Mouse (Mus musculus) stomach, postnatal 0 days (tissue): Measurements from ENCODE around the gene Nckap5. TPM values are rescaled to one million over a fixed set of nuclear protein-coding genes. Genes with fewer than 3 reads are reported as not detected.
A peak's percentile ranks its signal among the peaks of the same experiment; 100 is the strongest.

Source experiments
- ATAC-seq: fragments of 200-750 bp; cut with Nextera tagmentation; 2 replicates; pipeline ENCODE4 v1.8.0; 2017; ENCODE audit not compliant: low FRiP score, low TSS enrichment
- DNase-seq: peaks from one replicate; pipeline ENCODE4 v3.0.0-alpha.2; 2016; ENCODE audit warnings: low spot score
- H3K27ac ChIP-seq: fragments of 300-500 bp; sonication (generic); replicated peaks from 2 replicates; pipeline ENCODE4 v1.5.1; 2014; ENCODE audit warnings: mild to moderate bottlenecking, control low read depth
- H3K27me3 ChIP-seq: fragments of 300-500 bp; sonication (generic); 2 replicates; pipeline ENCODE4 v1.6.1; 2014; ENCODE audit warnings: low read length; ENCODE audit not compliant: control insufficient read depth, insufficient read depth
- H3K36me3 ChIP-seq: fragments of 300-500 bp; sonication (generic); 2 replicates; pipeline ENCODE4 v1.6.1; 2014; ENCODE audit warnings: low read length, mixed read lengths; ENCODE audit not compliant: control insufficient read depth, insufficient read depth
- H3K4me1 ChIP-seq: fragments of 300-500 bp; sonication (generic); replicated peaks from 2 replicates; pipeline ENCODE4 v1.6.1; 2014; ENCODE audit warnings: antibody characterized with exemption; ENCODE audit not compliant: control insufficient read depth, insufficient read depth
- H3K4me2 ChIP-seq: fragments of 300-500 bp; sonication (generic); replicated peaks from 2 replicates; pipeline ENCODE4 v1.6.1; 2014; ENCODE audit warnings: low read depth, mild to moderate bottlenecking, control low read depth, moderate library complexity
- H3K4me3 ChIP-seq: fragments of 300-500 bp; sonication (generic); 2 replicates; pipeline ENCODE4 v1.5.1; 2014; ENCODE audit warnings: low read depth, low read length, control low read depth
- H3K9ac ChIP-seq: fragments of 300-500 bp; sonication (generic); 2 replicates; pipeline ENCODE4 v1.6.1; 2014; ENCODE audit warnings: mild to moderate bottlenecking, low read length, control low read depth, mixed read lengths
- H3K9me3 ChIP-seq: fragments of 300-500 bp; sonication (generic); 2 replicates; pipeline ENCODE4 v1.6.1; 2016; ENCODE audit warnings: low read length; ENCODE audit not compliant: control insufficient read depth
- CTCF ChIP-seq: IDR thresholded peaks from 2 replicates; pipeline ENCODE4 v1.5.1; 2016; ENCODE audit warnings: antibody characterized with exemption, low read depth, mild to moderate bottlenecking, moderate library complexity
- EP300 ChIP-seq: optimal IDR thresholded peaks from 2 replicates; pipeline ENCODE3; 2016; ENCODE audit warnings: antibody characterized with exemption
- WGBS: fragments of 180-500 bp; shearing (Covaris S2); extraction: QIAGEN DNeasy Blood & Tissue Kit; methylation state at CpG from one replicate; pipeline ENCODE4 v1.1.7; 2014; 5-methylcytosine and 5-hydroxymethylcytosine counted together
- polyA plus RNA-seq: library from polyadenylated mRNA; unstranded; fragments of >200 nt; fragmentation: Nextera tagmentation; extraction: Ambion mirVana; gene quantifications from 2 replicates; pipeline ENCODE4 v1.2.1, GENCODE M21; 2015

Nckap5 gene
- polyA plus RNA-seq, 1 experiment from 2014 or later: 1.9 TPM

DNA sequence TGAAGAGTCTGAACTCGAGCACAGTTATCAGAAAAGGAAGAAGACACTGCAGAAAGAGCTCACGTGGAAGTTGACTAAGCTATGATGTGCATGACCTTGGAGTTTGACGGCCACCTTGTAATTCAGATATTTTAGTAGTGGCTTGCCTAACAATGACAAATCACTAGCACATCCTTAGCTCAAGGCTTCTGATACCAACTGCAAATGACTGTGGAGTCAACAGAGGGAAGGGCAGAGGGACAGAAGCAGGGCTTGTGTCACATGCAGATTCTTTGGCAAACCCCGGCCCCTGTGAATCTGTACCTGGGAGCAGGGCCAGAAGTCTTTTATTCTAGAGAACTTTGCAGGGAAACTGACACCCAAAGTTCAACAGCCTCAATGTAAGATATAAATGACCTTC, 597.4 kb downstream of the Nckap5 start:
- H3K4me3 ChIP-seq: no peak overlapping the region
- no peak for DNase-seq
- no peak overlapping the region for H3K4me2 ChIP-seq
- H3K9me3 ChIP-seq: no peaks in the 10 kb centered on the region
- ATAC-seq: no peak
- TF ChIP-seq CTCF: no peak
- no peak for TF ChIP-seq EP300
- WGBS: 63% methylated on average over 4 of the region's 4 CpGs
- no peaks in the 10 kb centered on the region for H3K36me3 ChIP-seq
- H3K27me3 ChIP-seq: no peaks in the 10 kb centered on the region
- H3K4me1 ChIP-seq: no peaks in the 10 kb centered on the region
- H3K9ac ChIP-seq: no peak overlapping the region
- H3K27ac ChIP-seq: no peak overlapping the region

DNA sequence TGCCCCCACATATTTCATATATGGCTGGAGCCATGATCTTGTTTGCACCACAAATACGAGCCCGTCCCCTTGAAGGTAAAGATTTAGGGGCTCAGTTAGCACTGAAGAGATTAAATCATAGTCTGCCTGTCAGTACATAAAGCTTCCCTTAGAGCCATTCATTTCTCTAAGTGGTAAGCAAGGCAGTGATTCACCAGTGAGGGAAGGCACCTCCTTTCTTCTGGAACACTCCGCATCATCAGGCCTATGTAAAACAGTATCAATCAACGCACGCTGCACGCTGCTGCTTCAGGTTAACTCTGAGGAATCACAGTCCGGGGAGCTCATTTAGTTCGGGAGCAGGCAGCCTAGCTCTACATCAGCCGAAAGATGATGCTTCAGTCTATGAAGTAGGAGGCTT, 599.4 kb downstream of the Nckap5 start:
- Histone ChIP-seq H3K4me2 (no peak overlapping the region), H3K36me3 (no peaks in the 10 kb centered on the region), H3K27ac (no peak overlapping the region), H3K4me1 (no peaks in the 10 kb centered on the region), H3K4me3 (no peak overlapping the region), H3K9me3 (no peaks in the 10 kb centered on the region), H3K27me3 (no peaks in the 10 kb centered on the region), H3K9ac (no peak overlapping the region)
- DNase-seq (no peak), ATAC-seq (no peak)
- TF ChIP-seq CTCF: no peak
- TF ChIP-seq EP300: no peak
- 70% methylated on average over 9 of the region's 9 CpGs for WGBS

DNA sequence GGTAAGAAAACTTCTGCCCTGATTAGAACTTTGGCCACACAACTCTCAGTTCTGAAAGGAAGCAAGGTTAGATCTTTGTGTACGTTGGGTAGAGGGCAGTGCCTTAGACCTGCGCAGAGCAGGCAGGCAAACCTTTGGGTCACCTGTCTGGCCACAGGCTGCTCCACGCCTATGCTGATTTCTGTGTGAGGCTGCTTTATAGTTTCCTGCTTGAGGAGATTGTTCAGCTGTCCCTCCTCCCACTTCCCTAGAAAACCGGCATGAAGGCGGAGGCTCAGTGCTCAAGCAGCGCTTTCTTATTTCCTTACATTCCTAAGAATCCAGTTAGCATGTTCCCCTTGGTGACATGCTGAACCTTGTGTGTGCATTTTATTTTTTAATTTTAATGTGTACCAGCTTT, 620.4 kb downstream of the Nckap5 start:
- H3K27me3 ChIP-seq: no peaks in the 10 kb centered on the region
- DNase-seq (peak; percentile 29), ATAC-seq (peak; percentile 71; the same call in 1 of the 2 replicates)
- TF ChIP-seq EP300 (no peak), CTCF (no peak)
- H3K9ac ChIP-seq: no peak overlapping the region
- no peaks in the 10 kb centered on the region for H3K4me1 ChIP-seq
- H3K4me3 ChIP-seq: no peak overlapping the region
- WGBS: 55% methylated on average over 6 of the region's 6 CpGs
- H3K27ac ChIP-seq: no peak overlapping the region
- no peaks in the 10 kb centered on the region for H3K36me3 ChIP-seq
- H3K4me2 ChIP-seq: no peak overlapping the region
- no peaks in the 10 kb centered on the region for H3K9me3 ChIP-seq

DNA sequence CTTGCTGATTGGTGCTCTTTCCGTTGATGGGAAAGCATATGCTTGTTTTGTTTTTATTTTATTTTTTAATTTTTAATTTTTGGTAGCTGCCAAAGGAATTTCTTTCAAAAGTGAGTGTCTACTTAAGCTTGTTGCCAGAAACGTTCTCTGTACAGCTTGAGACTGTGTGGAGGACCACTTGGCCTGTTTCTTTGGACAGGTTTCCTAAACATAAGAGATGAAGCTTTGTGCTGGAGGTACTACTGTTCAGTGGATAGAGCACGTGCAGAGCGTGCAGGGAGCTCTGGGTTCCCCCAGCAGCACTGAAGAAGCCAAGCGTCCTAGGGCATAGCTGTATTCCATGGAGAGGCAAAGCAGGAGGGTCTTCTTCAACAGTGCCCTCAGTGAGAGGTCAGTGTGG, 620.9 kb downstream of the Nckap5 start:
- H3K4me3 ChIP-seq: no peak overlapping the region
- H3K4me2 ChIP-seq: no peak overlapping the region
- no peaks in the 10 kb centered on the region for H3K36me3 ChIP-seq
- H3K27me3 ChIP-seq: no peaks in the 10 kb centered on the region
- WGBS: 82% methylated on average over 5 of the region's 5 CpGs
- DNase-seq (no peak), ATAC-seq (no peak)
- no peak overlapping the region for H3K27ac ChIP-seq
- H3K4me1 ChIP-seq: no peaks in the 10 kb centered on the region
- H3K9me3 ChIP-seq: no peaks in the 10 kb centered on the region
- TF ChIP-seq CTCF: no peak
- no peak overlapping the region for H3K9ac ChIP-seq

DNA sequence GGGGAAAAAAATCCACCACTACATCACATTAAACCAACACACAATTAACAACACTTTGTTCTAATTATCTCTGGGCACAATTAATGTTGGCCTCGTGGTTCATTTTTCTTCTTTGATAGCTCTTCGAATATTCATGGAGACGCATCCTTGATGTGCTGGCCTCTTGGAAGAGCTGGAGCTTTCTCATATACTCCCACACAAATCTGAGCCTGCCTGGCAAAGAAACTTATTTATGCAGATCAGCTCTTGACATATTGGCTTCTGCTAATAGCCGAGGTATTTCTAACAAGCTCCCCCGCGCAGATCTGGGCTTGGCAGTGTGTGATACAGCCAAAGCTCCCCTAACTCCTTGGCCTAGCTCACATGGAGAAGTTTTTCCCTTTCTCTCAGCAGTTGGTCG, 621.5 kb downstream of the Nckap5 start:
- H3K27me3 ChIP-seq: no peaks in the 10 kb centered on the region
- 84% methylated on average over 7 of the region's 7 CpGs for WGBS
- no peak overlapping the region for H3K27ac ChIP-seq
- ATAC-seq (no peak), DNase-seq (no peak)
- no peak overlapping the region for H3K4me2 ChIP-seq
- H3K4me3 ChIP-seq: no peak overlapping the region
- H3K36me3 ChIP-seq: no peaks in the 10 kb centered on the region
- TF ChIP-seq EP300: no peak
- no peaks in the 10 kb centered on the region for H3K4me1 ChIP-seq
- H3K9ac ChIP-seq: no peak overlapping the region
- H3K9me3 ChIP-seq: no peaks in the 10 kb centered on the region

DNA sequence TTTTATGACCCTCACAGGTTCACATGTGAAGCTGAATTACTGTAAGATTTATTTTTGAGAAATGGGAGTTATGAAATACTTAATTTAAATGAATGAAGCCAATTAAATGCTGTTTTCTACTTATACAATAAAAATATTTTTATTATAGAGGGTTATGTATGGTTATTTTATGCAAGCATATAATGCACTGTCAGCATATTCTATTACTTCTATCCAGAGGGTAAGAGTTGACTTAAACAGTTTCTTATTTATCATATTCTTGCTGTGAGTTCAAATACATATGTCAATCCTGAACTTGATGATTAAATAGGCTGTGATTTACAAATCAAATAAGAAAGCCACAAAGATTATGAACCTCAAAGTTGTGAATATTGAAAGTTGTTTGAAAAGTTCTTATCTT, 633.7 kb downstream of the Nckap5 start:
- ATAC-seq (no peak), DNase-seq (no peak)
- no peaks in the 10 kb centered on the region for H3K27me3 ChIP-seq
- no peak for TF ChIP-seq CTCF
- TF ChIP-seq EP300: no peak
- H3K9me3 ChIP-seq: no peaks in the 10 kb centered on the region
- no peak overlapping the region for H3K27ac ChIP-seq
- H3K4me1 ChIP-seq: no peaks in the 10 kb centered on the region
- H3K36me3 ChIP-seq: no peaks in the 10 kb centered on the region
- no peak overlapping the region for H3K9ac ChIP-seq
- no peak overlapping the region for H3K4me2 ChIP-seq
- no peak overlapping the region for H3K4me3 ChIP-seq
